Mouse (Mus musculus) hindbrain, embryonic 12.5 days (tissue): ENCODE data around the gene Rbm43. TPM values are rescaled to one million over a fixed set of nuclear protein-coding genes. Genes with fewer than 3 reads are reported as not detected.

Experiments used
- ATAC-seq: fragments of 200-750 bp; cut with Nextera tagmentation; 2 replicates; pipeline ENCODE4 v1.8.0; 2017; ENCODE audit warnings: moderate TSS enrichment; ENCODE audit not compliant: low FRiP score
- H3K27ac ChIP-seq: fragments of 300-500 bp; sonication (generic); 2 replicates; pipeline ENCODE4 v1.5.1; 2016; ENCODE audit warnings: mild to moderate bottlenecking
- H3K27me3 ChIP-seq: fragments of 300-500 bp; sonication (generic); 2 replicates; pipeline ENCODE4 v1.6.1; 2016; ENCODE audit warnings: mild to moderate bottlenecking
- H3K36me3 ChIP-seq: fragments of 300-500 bp; sonication (generic); 2 replicates; pipeline ENCODE4 v1.6.1; 2016; ENCODE audit warnings: mild to moderate bottlenecking
- H3K4me1 ChIP-seq: fragments of 300-500 bp; sonication (generic); 2 replicates; pipeline ENCODE4 v1.6.1; 2016
- H3K4me2 ChIP-seq: fragments of 300-500 bp; sonication (generic); replicated peaks from 2 replicates; pipeline ENCODE4 v1.6.1; 2016; ENCODE audit warnings: mild to moderate bottlenecking
- H3K4me3 ChIP-seq: fragments of 300-500 bp; sonication (generic); 2 replicates; pipeline ENCODE4 v1.5.1; 2016; ENCODE audit warnings: mild to moderate bottlenecking
- H3K9ac ChIP-seq: fragments of 300-500 bp; sonication (generic); 2 replicates; pipeline ENCODE4 v1.6.1; 2016; ENCODE audit warnings: mild to moderate bottlenecking, moderate library complexity
- H3K9me3 ChIP-seq: fragments of 300-500 bp; sonication (generic); replicated peaks from 2 replicates; pipeline ENCODE4 v1.6.1; 2016; ENCODE audit warnings: mild to moderate bottlenecking
- WGBS: fragments of 180-500 bp; shearing (Covaris S2); methylation state at CpG from one replicate; pipeline ENCODE4 v1.1.7; 2016; 5-methylcytosine and 5-hydroxymethylcytosine counted together
- polyA plus RNA-seq: library from polyadenylated mRNA; unstranded; fragments of >200 nt; fragmentation: Nextera tagmentation; extraction: Ambion mirVana; gene quantifications from 2 replicates; pipeline ENCODE4 v1.2.1, GENCODE M21; 2016

The Rbm43 gene
- 7.5 and 10.4 TPM in 2 replicates for polyA plus RNA-seq

DNA sequence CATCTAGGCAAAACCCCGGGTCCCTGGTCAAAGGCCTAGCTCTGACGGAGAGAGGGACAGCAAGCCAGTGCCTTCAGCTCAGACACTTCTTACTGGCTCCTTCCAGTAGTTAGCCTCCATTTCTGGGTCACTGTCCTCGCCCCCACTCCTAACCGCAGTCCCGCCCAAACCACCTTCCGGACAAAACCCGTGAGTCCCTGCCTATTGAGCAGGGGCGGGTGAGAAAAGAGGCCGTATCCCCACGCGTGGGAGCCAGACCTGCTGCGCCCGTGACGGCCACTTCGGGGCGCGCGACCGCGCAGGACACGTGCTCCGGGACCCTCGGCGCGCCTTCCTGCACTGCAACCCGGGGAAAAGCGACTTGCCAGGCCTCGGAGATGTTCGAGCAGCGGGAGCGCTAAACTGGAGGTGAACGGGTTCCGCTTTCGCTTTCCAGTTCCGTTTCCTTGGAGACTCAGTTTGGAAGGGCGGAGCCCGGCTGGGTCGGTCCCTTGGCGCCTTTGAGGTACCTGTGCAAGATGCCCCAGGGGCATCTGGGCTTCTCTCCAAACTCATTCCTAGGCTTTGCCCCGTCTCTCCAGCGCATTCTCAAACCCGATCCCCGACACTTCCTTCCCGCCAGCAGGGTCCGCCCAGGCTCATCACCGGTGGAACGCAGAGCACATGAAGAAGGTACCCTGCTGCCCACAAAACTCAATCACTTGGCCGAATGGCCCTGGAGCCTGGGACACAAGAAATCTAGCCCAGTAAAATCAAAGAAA is at the start of gene Rbm43:
Gene Rbm43, minus strand, starts transcription at position 590 of the 761 bp plus-strand sequence.
- peak; percentile 79 for ATAC-seq
- peaks cover 2% of the 10 kb centered on the region; the same call in 1 of the 2 replicates for H3K4me1 ChIP-seq
- H3K4me3 ChIP-seq = peak within 1 kb of the TSS; percentile 47
- no peaks in the 10 kb centered on the region for H3K9me3 ChIP-seq
- H3K27ac ChIP-seq = 0 out of 2 replicates have a peak within 1 kb of the TSS, but pooled peaks have one; percentile 7
- H3K36me3 ChIP-seq = no peaks in the 10 kb centered on the region
- H3K9ac ChIP-seq = peak within 1 kb of the TSS; percentile 63
- H3K4me2 ChIP-seq = peak within 1 kb of the TSS; percentile 84
- 2% methylated on average over 48 of the region's 48 CpGs for WGBS
- H3K27me3 ChIP-seq = peaks cover 5% of the 10 kb centered on the region; the same call in 1 of the 2 replicates

DNA sequence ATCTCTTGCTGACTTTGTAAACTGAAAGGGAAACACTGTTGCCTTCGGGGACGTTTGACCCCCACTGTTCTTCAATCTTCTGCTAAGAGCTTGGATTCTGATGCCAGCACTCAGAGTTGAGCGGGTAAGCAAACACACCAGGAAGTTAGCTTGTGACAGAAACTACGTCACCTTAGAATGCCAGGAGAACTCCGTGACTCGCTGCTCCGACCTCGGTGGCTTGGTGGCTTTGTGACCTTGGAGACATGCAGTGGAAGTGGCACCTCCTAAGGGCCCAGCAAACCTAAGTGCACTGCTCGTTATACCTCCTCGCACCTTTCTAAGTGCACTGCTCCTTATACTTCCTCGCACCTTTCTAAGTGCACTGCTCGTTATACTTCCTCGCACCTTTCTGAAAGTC is 47.3 kb upstream of the Rbm43 start:
- Histone ChIP-seq H3K4me3 (no peak overlapping the region), H3K9me3 (0 out of 2 replicates have a peak, but pooled peaks cover 6% of the 10 kb centered on the region), H3K27ac (no peak overlapping the region), H3K4me1 (0 out of 2 replicates have a peak, but pooled peaks cover 2% of the 10 kb centered on the region), H3K36me3 (no peaks in the 10 kb centered on the region), H3K9ac (no peak overlapping the region), H3K27me3 (no peaks in the 10 kb centered on the region), H3K4me2 (no peak overlapping the region)
- WGBS = 74% methylated on average over 13 of the region's 13 CpGs
- no peak for ATAC-seq

DNA sequence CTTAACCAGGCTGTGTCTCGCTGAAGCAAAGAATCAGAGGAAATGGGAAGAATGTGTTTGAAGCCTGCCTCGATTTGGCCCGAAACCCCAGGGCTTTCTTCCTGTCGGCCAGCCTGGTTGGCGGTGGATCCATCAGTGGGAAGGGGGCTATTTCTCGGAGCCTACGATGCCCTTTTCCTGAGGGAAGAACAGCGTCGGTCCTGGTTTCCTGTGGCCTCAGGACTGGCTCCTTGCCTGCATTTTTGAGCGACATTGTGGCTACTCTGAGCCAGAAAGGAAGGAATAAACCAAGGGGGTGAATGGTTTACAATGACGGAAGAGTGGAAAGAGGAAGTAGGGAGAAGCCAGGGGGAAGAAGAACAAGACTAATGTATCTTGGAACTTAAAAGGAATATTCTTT is 46.7 kb upstream of the Rbm43 start:
- H3K27ac ChIP-seq = no peak overlapping the region
- no peaks in the 10 kb centered on the region for H3K36me3 ChIP-seq
- ATAC-seq = no peak
- no peak overlapping the region for H3K4me3 ChIP-seq
- 61% methylated on average over 11 of the region's 11 CpGs for WGBS
- H3K9ac ChIP-seq = no peak overlapping the region
- 0 out of 2 replicates have a peak overlapping the region, but pooled peaks have one; percentile 19 for H3K4me2 ChIP-seq
- H3K4me1 ChIP-seq = 0 out of 2 replicates have a peak, but pooled peaks cover 2% of the 10 kb centered on the region
- H3K9me3 ChIP-seq = 0 out of 2 replicates have a peak, but pooled peaks cover 6% of the 10 kb centered on the region
- no peaks in the 10 kb centered on the region for H3K27me3 ChIP-seq

DNA sequence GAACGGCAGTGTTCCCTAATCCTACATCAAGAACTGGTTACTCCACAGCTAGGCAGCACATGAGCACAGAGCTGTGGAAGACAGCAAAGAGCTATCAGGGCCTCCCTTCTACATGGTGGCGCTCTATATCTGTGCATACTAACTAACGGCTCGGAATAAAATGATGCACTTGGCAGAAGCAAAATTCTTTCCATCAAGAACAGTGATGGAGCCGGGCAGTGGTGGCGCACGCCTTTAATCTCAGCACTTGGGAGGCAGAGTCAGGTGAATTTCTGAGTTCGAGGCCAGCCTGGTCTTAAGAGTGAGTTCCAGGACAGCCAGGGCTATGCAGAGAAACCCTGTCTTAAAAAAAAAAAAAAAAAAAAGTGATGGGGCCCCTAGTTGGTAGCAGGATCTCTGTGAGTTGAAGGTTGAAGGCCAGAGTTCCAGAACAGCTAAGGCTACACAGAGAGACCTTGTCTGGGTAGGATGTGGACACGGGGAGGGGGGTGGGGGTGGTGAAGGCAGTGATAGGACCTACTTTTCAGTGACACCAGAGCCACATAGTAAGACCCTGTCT is 38.5 kb upstream of the Rbm43 start, which contains the start of gene Nmi:
Gene Nmi, minus strand, starts transcription at position 85 of the 559 bp plus-strand sequence.
- Histone ChIP-seq H3K4me2 (peak within 1 kb of the TSS; percentile 75), H3K36me3 (no peaks in the 10 kb centered on the region), H3K4me1 (no peaks in the 10 kb centered on the region), H3K27me3 (no peaks in the 10 kb centered on the region), H3K27ac (0 out of 2 replicates have a peak within 1 kb of the TSS, but pooled peaks have one; percentile 5), H3K9me3 (no peaks in the 10 kb centered on the region), H3K9ac (peak within 1 kb of the TSS; percentile 68), H3K4me3 (peak within 1 kb of the TSS; percentile 58)
- 78% methylated on average over 9 of the region's 9 CpGs for WGBS
- ATAC-seq = no peak

DNA sequence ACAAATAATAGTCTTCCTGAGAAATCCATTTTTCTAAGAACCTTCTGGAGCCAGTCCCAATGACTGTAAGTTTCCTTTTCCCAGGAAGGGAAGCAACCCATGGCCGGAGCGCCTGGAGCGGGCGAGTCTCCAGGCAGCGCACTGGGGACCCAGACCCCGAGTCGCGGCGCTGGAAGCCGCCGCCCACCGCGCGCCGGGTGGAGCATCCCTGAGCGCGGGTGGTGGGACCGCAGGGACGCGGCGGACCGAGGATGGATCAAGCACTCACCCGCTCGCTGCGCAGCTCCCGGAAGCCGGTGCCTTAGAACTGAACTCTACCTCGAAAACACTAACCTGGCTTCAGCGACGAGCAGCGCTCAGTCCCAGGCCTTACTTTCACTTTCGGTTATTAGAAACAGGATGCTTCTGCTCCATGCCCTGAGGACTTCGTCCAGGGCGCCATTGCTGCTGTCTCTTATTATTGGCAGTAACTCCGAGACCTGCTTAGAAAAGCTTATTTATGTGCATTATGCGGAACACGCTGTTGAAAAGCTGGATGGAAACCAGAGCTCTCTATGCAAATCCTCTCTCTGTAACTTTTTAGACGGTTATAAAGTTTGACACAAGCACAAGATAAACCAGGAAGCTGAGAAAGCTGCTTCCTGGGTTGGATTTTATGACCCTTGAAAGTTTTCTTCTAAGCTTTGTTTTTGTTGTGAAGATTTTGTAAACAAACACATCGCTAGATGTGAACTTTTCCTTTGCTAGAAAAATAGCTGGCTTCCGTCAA is 37.9 kb upstream of the Rbm43 start:
- Histone ChIP-seq H3K4me3 (peak overlapping the region; percentile 58), H3K27ac (0 out of 2 replicates have a peak overlapping the region, but pooled peaks have one; percentile 5), H3K9ac (peak overlapping the region; percentile 68), H3K27me3 (no peaks in the 10 kb centered on the region), H3K4me2 (peak overlapping the region; percentile 75), H3K36me3 (no peaks in the 10 kb centered on the region), H3K9me3 (no peaks in the 10 kb centered on the region), H3K4me1 (no peaks in the 10 kb centered on the region)
- peak; percentile 78 for ATAC-seq
- WGBS = 4% methylated on average over 40 of the region's 40 CpGs

DNA sequence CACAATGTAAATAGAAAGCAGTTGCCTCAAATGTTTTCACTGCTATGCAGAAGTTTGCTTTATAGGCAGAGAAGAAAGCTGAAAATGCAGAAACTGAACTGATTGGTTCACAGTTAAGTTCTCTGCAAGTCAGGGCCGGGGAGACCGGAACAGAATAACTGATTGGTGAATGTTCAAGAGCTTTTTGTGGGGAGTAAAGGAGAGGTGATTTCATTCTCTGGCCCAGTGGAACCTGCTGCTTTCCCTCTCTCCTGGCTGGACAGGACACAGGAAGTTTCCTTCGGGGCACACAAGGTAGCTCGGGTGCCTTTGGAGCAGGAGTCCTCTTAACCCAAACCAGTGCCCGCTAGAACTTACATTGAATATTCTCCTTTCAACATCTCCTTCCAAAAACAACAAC is 37.2 kb upstream of the Rbm43 start:
- Histone ChIP-seq H3K9ac (no peak overlapping the region), H3K36me3 (no peaks in the 10 kb centered on the region), H3K4me1 (no peaks in the 10 kb centered on the region), H3K27me3 (no peaks in the 10 kb centered on the region), H3K4me2 (peak overlapping the region; percentile 75), H3K4me3 (peak overlapping the region; percentile 58), H3K9me3 (no peaks in the 10 kb centered on the region), H3K27ac (no peak overlapping the region)
- no peak for ATAC-seq
- 69% methylated on average over 5 of the region's 5 CpGs for WGBS

DNA sequence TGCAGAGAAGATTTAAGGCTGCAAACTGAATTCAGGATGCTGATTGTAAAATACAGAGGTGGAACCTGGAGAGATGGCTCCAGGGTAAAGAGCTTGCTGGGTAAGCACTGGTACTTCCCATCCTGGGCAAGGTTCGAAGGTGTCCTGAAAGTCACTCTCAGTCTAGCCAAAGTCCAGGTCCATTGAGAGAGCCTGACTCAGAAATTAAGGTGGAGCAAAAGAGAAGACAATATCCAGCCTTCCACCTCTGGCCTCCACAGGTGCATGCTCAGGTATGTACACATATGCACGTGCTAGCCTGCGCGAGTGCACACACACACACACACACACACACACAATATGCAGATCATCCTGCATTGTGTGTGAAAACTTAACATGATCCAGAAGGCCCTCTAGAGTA is 35.9 kb upstream of the Rbm43 start:
- no peak overlapping the region for H3K4me2 ChIP-seq
- H3K36me3 ChIP-seq = no peaks in the 10 kb centered on the region
- H3K9ac ChIP-seq = no peak overlapping the region
- H3K4me1 ChIP-seq = no peaks in the 10 kb centered on the region
- H3K4me3 ChIP-seq = no peak overlapping the region
- H3K9me3 ChIP-seq = no peaks in the 10 kb centered on the region
- WGBS = 95% methylated on average over 4 of the region's 4 CpGs
- ATAC-seq = no peak
- no peak overlapping the region for H3K27ac ChIP-seq
- H3K27me3 ChIP-seq = no peaks in the 10 kb centered on the region

DNA sequence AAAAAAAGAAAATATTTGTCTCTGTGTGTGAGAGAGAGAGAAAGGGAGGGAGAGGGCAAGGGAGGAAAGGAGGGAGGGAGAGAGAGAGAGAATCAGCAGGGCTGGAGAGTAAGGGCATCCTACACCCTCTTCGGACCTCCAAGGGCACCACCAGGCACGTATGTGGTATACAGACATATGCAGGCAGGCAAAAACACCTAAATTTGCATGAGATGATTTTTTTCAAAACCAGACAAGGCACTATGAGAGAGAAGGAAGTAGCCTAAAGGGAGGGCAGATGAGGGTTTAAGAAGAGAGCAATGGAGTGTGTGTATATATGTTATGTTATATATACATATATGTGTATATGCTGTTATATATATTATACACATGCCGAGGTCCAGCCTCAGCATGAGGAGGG is 32.3 kb upstream of the Rbm43 start:
- Histone ChIP-seq H3K4me3 (no peak overlapping the region), H3K27me3 (no peaks in the 10 kb centered on the region), H3K4me2 (no peak overlapping the region), H3K27ac (no peak overlapping the region), H3K9ac (no peak overlapping the region), H3K36me3 (no peaks in the 10 kb centered on the region), H3K4me1 (no peaks in the 10 kb centered on the region), H3K9me3 (no peaks in the 10 kb centered on the region)
- WGBS = 85% methylated on average over 3 of the region's 3 CpGs
- ATAC-seq = no peak

DNA sequence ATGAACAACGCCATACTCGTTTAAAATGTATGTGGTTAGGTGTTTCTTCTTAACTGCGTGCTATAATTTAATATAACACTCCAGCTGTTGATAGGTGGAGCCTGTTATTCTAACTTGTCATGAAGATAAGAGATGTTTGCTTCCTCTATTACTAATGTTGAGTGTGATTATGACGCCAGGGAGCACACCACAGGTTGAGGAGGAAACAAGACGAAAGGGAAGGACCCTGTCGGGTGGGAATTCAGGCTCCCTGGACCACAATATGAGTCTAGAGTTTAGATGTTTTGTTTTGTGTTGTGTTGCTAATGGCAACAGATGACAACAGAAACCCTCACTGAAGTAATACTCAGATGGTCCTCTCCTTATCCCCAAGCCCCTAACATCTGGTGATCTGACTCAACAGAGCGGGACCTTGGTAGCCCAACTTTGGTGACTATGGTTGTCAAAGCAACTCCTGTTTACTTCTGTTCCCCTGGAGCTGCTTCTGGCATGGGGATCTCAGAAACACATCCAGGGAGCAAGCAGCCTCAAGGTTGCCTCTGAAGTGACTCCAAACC is 18.8 kb upstream of the Rbm43 start:
- ATAC-seq = no peak
- no peaks in the 10 kb centered on the region for H3K36me3 ChIP-seq
- H3K27ac ChIP-seq = no peak overlapping the region
- H3K4me2 ChIP-seq = no peak overlapping the region
- H3K9me3 ChIP-seq = no peaks in the 10 kb centered on the region
- H3K27me3 ChIP-seq = no peaks in the 10 kb centered on the region
- no peak overlapping the region for H3K4me3 ChIP-seq
- H3K4me1 ChIP-seq = no peaks in the 10 kb centered on the region
- H3K9ac ChIP-seq = no peak overlapping the region
- 89% methylated on average over 7 of the region's 7 CpGs for WGBS

DNA sequence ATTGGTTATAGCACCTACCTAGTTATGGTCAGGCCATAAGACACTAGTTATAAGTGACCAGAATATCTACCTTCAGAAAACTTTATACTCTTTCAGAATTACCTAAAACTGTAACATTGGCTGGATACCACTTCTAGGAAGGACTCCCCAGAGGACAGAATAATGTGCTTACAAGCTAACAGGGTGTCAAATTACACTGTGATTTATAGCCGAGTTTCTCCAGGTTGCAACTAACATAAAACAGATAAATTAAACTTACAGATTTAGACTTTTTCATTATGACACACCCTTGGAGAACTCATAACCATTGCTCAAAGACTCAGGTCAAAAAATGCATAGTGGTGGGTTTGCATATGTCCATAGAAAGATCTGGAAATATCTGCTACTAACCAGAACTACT is 15.9 kb upstream of the Rbm43 start:
- WGBS = 30% methylated on average over 1 of the region's 1 CpGs
- no peaks in the 10 kb centered on the region for H3K36me3 ChIP-seq
- H3K27me3 ChIP-seq = no peaks in the 10 kb centered on the region
- no peak for ATAC-seq
- H3K4me1 ChIP-seq = no peaks in the 10 kb centered on the region
- H3K27ac ChIP-seq = no peak overlapping the region
- H3K4me3 ChIP-seq = no peak overlapping the region
- H3K9me3 ChIP-seq = no peaks in the 10 kb centered on the region
- H3K4me2 ChIP-seq = no peak overlapping the region
- no peak overlapping the region for H3K9ac ChIP-seq

DNA sequence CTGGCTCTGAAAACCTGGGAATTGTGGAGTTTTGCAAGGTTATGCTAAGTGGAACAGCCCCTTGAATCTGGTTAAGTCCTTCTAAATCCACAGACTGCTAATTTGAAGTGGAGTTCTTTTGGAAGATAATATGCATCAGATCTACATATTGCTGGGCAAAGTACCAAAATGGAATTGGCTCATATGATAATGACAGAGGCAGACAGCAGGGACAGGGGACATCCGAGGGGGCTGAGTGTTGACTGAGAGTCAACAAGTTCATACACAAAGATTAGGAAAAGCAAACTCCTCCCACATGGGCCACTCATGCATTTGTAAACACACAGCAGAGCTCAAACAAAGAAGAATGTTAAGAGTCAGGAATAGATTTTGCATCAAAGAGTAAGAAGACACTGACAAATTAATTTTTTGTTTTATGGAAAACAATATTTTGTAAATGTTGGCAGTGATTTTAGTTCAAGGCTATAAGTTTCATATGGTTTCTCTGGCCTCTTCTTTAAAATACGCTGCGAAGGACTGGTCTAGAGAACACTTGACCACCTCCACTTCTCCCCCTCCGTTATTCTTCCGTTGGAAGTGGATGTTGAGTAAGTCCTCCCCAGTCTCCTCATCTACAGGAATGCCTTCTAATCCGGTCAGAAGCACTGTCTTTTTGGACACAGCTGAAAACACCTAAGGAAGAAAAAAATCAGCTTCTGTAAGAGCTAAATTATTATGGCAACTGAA is 13.3 kb upstream of the Rbm43 start:
- Histone ChIP-seq H3K9ac (no peak overlapping the region), H3K27me3 (no peaks in the 10 kb centered on the region), H3K4me1 (no peaks in the 10 kb centered on the region), H3K36me3 (no peaks in the 10 kb centered on the region), H3K4me3 (no peak overlapping the region), H3K27ac (no peak overlapping the region), H3K9me3 (0 out of 2 replicates have a peak, but pooled peaks cover 6% of the 10 kb centered on the region), H3K4me2 (no peak overlapping the region)
- ATAC-seq = no peak
- WGBS = 84% methylated on average over 6 of the region's 6 CpGs
